Mouse (Mus musculus) thymus, postnatal 10 days (tissue): ENCODE data around the gene Hoxa1.

Experiments
- DNase-seq, 2 experiments: peaks; one replicate each; pipeline ENCODE4 v3.0.0; 2021; ENCODE audit warnings: low spot score in 2 of 2

Gene Hoxa1

DNA sequence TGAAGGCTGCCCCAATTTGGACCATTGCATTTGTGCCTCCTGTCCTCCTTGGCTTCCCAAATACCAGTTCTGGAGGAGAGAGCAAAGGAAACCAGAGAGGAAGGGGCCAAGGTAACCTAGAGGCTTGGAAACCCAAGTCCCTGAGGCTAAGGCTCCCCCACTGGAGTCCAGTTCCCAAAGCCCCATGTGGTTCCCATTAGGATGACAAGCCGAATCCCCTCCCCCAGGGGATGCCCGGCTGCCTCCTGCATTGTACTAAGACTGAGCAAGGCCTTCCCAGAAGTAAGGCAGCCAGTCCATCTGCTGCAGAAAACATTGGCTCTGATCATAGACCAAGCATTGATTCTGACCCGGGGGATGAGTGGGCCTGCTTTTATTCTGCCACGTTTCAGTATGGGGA lies 13.2 kb upstream of the Hoxa1 start:
- DNase-seq: no peak

GRCm38 (mm10) chr6:52170898-52171223 lies 12.7 kb upstream of the Hoxa1 start:
- no peak for DNase-seq

- no peak for DNase-seq
Measured at GRCm38 (mm10) chr6:52170166-52170897, 12.2 kb upstream of the Hoxa1 start.

DNA sequence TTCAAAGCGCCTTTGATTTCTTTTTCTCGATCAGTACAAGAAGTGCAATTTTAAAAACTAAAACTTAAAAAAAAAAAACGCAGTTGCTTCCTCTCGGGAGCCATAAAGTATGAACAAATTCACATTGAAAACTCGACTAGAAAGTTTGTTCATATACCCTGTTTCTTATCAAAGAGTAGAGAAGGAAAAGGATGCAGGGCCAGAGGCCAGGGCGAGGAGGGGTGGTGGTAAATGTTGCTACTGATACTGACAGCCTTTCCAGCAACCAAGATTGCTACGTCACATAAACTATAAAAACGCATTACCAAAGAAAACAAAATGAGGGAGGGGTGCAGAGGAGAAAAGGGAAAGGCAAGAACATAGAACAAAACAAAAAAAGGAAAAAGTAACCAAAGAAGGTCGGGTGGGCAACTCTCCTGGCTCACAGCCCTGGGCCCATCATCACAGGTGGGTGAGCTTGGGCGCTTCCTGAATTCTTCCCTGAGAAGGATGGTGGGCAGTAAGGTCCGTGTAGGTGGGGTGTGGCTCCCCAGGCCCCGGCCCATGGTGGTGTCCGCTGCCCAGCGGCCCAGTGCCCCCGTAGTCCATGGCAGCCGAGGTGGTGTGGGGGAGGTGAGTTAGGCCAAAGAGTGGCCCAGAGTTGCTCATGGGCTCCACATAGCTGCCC lies 11.5 kb upstream of the Hoxa1 start:
- no peak for DNase-seq

- no peak for DNase-seq
Measured at GRCm38 (mm10) chr6:52168191-52169055, 10.3 kb upstream of the Hoxa1 start.

DNA sequence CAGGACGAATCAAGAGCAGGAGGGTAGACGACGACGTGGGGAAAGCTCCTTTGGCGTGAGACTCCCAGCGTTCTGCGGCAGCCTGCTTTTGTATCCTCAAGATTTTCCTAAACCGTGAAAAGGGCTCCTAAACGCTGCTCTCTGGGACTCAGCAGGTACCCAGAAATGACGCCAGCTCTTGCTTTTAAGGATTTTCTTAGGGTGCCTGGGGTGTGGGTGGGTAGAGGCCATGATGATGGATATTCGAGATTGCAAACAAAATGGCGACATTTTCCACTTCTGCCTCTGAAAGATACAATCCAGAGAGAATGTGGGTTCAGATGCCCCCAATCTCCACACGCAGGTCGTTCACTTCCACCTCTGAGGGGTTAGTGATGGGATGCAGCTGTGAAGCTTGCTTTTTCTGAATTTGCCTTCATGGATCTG lies 9.6 kb upstream of the Hoxa1 start:
- DNase-seq: no peak

DNA sequence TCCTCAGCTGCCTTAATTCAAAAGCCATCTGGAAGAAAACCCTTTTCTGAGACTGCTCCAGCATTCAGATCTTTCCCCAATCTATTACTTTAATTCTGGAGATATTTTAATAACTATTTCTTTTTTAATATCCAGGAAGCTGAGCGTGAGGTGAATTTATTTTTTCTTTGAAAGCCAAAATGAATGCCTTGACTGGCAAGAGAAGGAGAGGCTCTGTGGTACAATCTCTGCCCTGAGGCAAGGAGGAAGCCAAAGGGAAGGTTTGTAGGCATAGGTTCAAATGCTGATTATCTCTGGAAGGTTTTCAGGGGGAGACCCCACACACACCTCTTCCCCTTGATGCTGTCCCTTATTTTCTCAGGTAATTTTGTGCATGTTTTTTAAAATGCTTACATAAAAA lies 9.1 kb upstream of the Hoxa1 start:
- DNase-seq: no peak

DNA sequence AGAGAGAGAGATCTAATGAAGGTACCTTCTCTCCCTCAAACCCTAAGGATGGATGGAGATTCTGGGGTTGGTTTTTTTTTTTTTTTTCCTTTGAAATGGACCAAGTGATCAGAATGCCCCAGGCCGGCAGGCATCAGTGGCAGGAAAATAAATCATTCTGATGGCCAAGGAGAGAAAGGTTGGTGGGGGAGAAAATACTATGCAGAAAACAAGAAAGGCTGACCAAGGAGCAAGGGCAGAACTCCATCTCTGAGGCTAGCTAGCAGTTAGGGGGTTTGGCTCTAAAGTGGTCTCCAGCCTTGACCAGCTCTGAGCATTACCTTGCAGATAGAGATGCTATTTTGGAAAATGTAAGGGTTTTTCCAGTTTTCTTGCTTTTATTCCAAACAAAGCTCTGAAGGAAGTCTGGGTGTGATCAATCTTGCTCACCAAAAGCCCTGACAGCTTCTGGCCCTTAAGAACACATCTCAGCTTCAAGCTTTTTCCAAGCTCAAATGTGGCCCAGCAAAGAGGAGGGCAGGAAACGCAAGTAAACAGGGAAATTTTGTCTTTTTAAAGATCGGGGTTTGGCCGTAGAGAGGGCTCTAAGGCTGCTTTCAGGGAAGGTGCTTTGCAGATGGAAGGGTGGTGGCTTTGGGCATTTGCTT lies 8.4 kb upstream of the Hoxa1 start:
- DNase-seq: no peak

- DNase-seq: no peak
Measured at GRCm38 (mm10) chr6:52165441-52166370, 7.6 kb upstream of the Hoxa1 start.

GRCm38 (mm10) chr6:52164626-52165440 lies 6.7 kb upstream of the Hoxa1 start, which contains the start of gene Hoxa2:
Gene Hoxa2 (minus strand): TSS chr6:52164831.
- DNase-seq: no peak

- DNase-seq: no peak
Measured at GRCm38 (mm10) chr6:52164051-52164625, 6.0 kb upstream of the Hoxa1 start.

GRCm38 (mm10) chr6:52163366-52164031 lies 5.4 kb upstream of the Hoxa1 start:
- DNase-seq: no peak

- no peak for DNase-seq
Measured at GRCm38 (mm10) chr6:52162611-52163365, 4.7 kb upstream of the Hoxa1 start.

GRCm38 (mm10) chr6:52162093-52162380 lies 3.9 kb upstream of the Hoxa1 start:
- no peak for DNase-seq

- DNase-seq: no peak
Measured at GRCm38 (mm10) chr6:52161336-52162092, 3.4 kb upstream of the Hoxa1 start.

- DNase-seq: no peak
Measured at GRCm38 (mm10) chr6:52160511-52161335, 2.6 kb upstream of the Hoxa1 start.

DNA sequence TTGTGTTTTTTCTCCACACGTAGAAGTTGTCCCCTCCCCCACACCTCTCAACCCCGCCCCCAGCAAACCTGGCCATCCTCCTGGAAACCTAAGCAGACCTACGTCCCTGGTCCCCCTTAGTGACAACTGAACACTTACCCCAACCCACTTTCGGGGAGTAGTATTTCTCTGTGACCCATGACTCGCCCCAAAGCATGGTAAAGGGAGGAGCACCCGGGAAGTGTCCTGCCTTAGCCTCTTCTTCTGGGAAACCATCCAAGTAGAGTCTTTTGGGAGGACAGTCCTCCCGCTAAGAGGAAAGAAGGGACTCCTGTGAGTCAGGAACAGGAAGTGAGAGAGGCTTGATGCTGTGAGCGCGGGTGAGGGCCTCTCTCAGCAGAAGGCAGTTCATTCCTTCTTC lies 1.9 kb upstream of the Hoxa1 start:
- no peak for DNase-seq
